Mouse (Mus musculus): ENCODE results near the gene Arhgap30. TPM values are rescaled to one million over a fixed set of nuclear protein-coding genes. Genes with fewer than 3 reads are reported as not detected.

Gene Arhgap30
- polyA plus RNA-seq (2015; fragmentation: Illumina TruSeq; extraction: RNeasy Lipid Tissue Mini Kit (QIAGEN cat#74804); ENCODE audit: insufficient read depth, low read depth, low replicate concordance) = 1.7 TPM

DNA sequence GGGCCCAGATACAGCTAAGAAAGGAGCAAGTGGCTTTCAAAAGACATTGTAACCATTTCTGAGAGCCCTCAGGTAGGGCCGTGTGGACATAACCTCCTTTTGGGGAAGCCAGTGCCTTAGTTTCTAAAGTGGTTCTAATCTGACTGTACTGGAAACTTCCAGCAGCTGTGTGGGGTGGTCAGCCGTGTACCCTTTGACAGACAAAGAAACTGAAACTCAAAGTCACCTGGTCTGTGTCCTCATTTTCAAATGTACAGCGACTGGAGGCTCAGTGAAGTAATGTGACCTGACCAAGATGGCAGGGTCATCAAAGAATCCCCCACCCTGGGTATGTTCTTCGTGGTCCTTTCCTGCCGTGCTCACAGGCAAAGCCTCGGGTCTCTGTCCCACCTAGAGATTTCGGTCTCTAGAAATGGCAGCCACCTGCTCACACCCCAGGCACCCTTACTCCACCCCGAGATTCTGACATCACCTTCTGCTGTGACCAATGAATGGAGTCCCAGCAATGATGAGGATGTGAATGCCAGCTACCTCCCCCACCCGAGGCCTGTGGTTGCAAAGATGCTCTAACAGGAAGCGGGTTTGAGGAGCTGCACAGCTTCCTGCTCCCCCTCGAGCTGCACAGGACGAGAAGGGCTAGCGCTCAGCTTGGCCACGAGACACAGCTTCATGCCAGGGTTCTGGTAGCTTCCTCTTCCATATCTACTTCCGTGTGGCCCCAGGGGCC, at the start of gene Arhgap30:
TSS of gene Arhgap30 (plus strand) at position 579 of the 727 bp plus-strand sequence.

DNA sequence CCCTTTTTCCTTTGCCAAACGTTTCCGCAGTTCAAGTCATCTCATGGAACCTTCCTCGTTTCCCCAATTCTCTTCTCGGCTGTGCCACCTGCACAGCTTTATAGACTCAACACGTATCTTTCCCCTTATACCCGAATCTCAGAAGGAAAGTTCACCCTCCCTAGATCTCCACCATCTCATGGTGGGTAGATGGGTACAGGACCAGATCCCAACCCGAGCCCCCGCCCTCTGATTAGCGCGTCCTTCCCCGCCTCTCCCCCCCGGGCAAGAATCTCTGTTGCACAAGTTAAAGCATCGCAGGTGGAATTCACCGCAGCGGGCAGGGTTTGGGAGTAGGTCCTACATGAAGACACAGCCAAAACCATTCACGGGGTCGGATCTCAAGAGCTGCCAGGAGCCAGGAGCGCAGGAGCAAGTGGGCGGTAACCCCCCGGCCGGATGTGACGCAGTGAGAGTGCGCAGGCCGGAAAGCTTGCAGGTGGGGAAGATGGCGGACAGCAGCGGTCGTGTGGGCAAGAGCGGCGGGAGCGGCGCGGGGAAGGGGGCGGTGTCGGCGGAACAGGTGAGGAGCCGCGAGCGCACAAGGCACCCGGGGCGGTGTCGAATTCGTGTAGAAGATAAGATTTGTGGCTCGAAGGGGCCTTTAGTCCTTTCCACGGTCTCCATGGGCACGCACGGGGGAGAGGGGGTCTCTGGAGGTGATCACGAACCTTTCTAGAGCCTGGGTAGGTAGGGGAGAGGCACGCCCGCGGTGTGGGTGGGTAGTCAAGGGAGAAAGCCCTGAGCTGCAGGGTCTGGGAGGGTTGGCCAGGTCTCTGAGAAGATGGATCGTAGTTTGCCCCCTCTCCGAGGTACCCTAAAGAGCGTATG, 43.3 kb upstream of the Arhgap30 start, which contains the start of the genes Nit1 and Pfdn2:
TSS of gene Nit1 (minus strand) at position 422 of the 870 bp plus-strand sequence.
TSS of gene Pfdn2 (plus strand) at position 446 of the 870 bp plus-strand sequence.

DNA sequence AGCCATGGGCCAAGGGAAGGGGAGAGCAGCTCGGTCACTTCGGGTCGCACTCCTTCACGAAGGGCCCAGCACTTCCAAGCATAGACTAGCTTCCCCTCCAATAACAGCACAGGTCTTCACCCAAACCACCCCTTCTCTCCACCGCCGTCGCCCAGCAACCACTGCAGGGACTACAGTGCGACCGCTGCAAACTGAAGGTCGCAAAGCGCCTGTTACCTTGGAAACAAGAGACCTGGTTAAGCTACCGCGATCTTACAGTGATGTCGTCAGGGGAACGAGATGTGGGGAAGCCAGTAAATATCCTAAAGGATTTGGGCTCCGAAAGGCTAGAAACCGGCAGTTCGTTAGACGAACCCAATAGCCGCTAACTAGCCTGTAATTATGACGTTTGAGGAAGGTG, 28.1 kb upstream of the Arhgap30 start, which contains the start of gene Klhdc9:
TSS of gene Klhdc9 (minus strand) at position 143 of the 400 bp plus-strand sequence.

DNA sequence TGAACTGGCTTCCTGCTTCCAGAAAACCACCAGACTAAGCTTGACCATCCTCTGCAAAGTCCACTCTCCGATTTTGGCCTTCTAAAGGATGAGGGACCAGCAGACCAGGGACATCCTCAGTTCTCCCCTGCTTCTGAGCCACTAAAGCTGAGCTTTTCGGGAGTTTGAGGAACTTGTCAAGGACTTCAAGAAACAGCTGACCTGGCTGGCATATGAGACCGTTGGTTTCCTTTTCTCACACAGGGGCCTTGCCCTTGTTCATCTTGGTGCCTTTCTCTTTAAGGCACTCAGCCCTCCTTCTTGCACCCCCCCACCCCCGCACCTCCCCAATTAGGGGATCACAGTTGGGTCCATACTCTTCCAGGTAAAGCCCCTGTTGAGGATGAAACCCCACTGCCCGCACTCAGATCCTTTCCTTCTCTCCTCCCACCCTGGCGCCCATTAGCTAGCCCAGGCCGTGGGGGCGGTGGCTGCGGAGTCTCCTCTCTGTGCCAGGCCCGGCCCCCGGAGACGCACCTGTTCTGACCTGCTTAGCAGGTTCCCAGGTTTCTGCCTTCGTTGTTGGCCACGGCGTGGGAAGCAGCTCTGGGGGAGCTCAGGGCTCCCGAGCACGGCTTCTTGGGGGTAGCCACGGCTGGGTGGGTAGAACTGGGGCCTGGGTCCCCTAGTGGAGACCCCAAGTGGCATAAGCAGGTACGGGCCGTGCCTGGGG, 18.8 kb upstream of the Arhgap30 start, which contains the start of gene Nectin4:
TSS of gene Nectin4 (plus strand) at position 255 of the 712 bp plus-strand sequence.

DNA sequence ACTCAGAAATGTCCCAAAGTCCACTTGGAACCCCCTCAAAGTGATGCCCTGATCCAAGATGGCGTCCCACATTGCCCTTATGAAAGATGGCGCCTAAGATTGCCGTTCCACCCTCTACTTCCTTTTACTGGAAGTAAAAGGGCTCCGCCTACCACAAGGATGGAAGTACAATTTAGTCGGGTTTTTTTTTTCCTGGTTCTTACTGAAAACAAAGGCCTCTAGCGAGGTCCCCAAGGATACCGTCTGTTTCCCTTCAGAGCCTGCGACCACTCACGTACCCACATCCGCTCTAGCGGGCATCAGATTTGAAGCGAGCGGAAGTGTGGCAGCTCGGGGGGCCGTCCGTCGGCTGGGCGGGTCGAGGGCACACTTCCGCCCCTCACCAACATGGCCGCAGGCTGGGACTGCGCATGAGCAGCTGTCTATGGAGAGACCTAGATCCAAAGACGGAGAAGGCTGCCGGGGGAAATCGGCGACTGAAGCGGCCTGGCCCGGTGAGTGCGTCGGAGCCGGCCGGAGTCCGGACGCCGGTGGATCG, 22.3 kb downstream of the Arhgap30 start, which contains the start of gene Usf1:
TSS of gene Usf1 (plus strand) at position 367 of the 538 bp plus-strand sequence.

DNA sequence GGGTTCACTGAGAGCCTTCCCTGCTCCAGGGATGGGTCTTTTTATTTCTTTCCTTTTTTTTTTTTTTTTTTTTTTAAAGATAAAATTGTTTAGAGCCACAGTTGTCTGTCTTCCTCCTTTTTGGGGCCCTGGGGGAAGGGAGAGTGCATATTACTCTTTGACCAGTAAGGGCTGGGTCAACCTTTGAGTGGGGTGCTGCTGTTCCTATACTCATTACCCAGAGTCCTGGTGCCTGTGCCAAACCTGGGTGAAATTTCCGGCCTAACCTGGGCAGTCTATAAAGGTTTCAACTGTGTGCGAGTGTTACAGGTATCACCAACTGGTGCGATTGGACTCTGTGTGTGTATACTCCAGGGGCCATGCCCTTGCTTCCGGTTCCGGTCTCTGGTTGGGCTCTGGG, 29.9 kb downstream of the Arhgap30 start, which contains the start of gene Tstd1:
TSS of gene Tstd1 (plus strand) at position 213 of the 400 bp plus-strand sequence.

DNA sequence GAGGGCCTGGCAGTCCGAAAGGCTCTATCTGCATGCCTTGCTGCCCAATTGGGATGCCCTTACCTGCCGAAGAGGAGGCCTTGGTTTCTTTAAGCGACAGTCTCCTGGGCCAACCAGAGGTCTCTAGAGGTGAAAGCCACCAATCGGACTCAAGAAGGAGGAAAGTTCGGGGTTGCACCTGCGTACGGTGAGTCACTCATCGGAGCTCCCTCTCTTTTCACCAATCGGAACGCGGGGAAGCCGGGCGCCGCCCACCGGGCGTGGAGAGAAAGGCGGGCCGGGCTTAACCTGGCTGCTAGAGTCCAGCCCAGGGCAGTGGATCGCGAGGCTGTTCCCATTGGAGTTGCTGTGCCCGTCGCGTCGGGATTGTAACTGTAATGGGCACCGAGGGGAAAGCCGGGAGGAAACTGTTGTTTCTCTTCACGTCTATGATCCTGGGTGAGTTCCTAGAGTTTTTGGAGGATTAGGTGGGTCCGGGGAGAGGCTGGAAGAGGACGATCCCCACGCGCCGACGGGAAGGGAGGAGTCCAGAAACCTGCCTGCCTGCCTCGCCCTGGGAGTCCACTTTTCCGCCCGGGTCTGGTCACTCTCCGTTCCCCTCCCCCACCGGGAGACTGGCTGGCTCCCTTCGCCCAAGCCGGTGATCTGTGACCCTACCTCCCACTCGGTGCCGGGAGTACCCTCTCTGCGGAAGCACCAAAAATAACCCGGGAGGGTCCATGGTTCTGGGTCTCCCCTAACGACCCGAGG, 48.7 kb downstream of the Arhgap30 start, which contains the start of gene F11r:
TSS of gene F11r (plus strand) at position 272 of the 750 bp plus-strand sequence.

Other genes with a start within 250 kb of the Arhgap30 start
- 17.8 TPM for gene Sdhc, start 238.4 kb upstream of the Arhgap30 start, polyA plus RNA-seq (2015; fragmentation: Illumina TruSeq; extraction: RNeasy Lipid Tissue Mini Kit (QIAGEN cat#74804); ENCODE audit: insufficient read depth, low read depth, low replicate concordance)
- gene Mpz, start 238.2 kb upstream of the Arhgap30 start, polyA plus RNA-seq (2015; fragmentation: Illumina TruSeq; extraction: RNeasy Lipid Tissue Mini Kit (QIAGEN cat#74804); ENCODE audit: insufficient read depth, low read depth, low replicate concordance) = 1.4 TPM
- 10.0 TPM for gene Pcp4l1, start 192.7 kb upstream of the Arhgap30 start, polyA plus RNA-seq (2015; fragmentation: Illumina TruSeq; extraction: RNeasy Lipid Tissue Mini Kit (QIAGEN cat#74804); ENCODE audit: insufficient read depth, low read depth, low replicate concordance)
- not detected for gene Nr1i3, start 175.0 kb upstream of the Arhgap30 start, polyA plus RNA-seq (2015; fragmentation: Illumina TruSeq; extraction: RNeasy Lipid Tissue Mini Kit (QIAGEN cat#74804); ENCODE audit: insufficient read depth, low read depth, low replicate concordance)
- gene Tomm40l, start 166.4 kb upstream of the Arhgap30 start, polyA plus RNA-seq (2015; fragmentation: Illumina TruSeq; extraction: RNeasy Lipid Tissue Mini Kit (QIAGEN cat#74804); ENCODE audit: insufficient read depth, low read depth, low replicate concordance) = 19.5 TPM
- gene Apoa2, start 163.9 kb upstream of the Arhgap30 start, polyA plus RNA-seq (2015; fragmentation: Illumina TruSeq; extraction: RNeasy Lipid Tissue Mini Kit (QIAGEN cat#74804); ENCODE audit: insufficient read depth, low read depth, low replicate concordance) = not detected
- 14.0 TPM for gene Fcer1g, start 154.6 kb upstream of the Arhgap30 start, polyA plus RNA-seq (2015; fragmentation: Illumina TruSeq; extraction: RNeasy Lipid Tissue Mini Kit (QIAGEN cat#74804); ENCODE audit: insufficient read depth, low read depth, low replicate concordance)
- gene Adamts4, start 138.5 kb upstream of the Arhgap30 start, polyA plus RNA-seq (2015; fragmentation: Illumina TruSeq; extraction: RNeasy Lipid Tissue Mini Kit (QIAGEN cat#74804); ENCODE audit: insufficient read depth, low read depth, low replicate concordance) = 0.94 TPM
- gene Ndufs2, start 137.6 kb upstream of the Arhgap30 start, polyA plus RNA-seq (2015; fragmentation: Illumina TruSeq; extraction: RNeasy Lipid Tissue Mini Kit (QIAGEN cat#74804); ENCODE audit: insufficient read depth, low read depth, low replicate concordance) = 77.8 TPM
- 14.4 TPM for gene B4galt3, start 118.6 kb upstream of the Arhgap30 start, polyA plus RNA-seq (2015; fragmentation: Illumina TruSeq; extraction: RNeasy Lipid Tissue Mini Kit (QIAGEN cat#74804); ENCODE audit: insufficient read depth, low read depth, low replicate concordance)
- gene Ppox, start 107.8 kb upstream of the Arhgap30 start, polyA plus RNA-seq (2015; fragmentation: Illumina TruSeq; extraction: RNeasy Lipid Tissue Mini Kit (QIAGEN cat#74804); ENCODE audit: insufficient read depth, low read depth, low replicate concordance) = 18.2 TPM
- 16.4 TPM for gene Usp21, start 101.0 kb upstream of the Arhgap30 start, polyA plus RNA-seq (2015; fragmentation: Illumina TruSeq; extraction: RNeasy Lipid Tissue Mini Kit (QIAGEN cat#74804); ENCODE audit: insufficient read depth, low read depth, low replicate concordance)
- gene Ufc1, start 93.9 kb upstream of the Arhgap30 start, polyA plus RNA-seq (2015; fragmentation: Illumina TruSeq; extraction: RNeasy Lipid Tissue Mini Kit (QIAGEN cat#74804); ENCODE audit: insufficient read depth, low read depth, low replicate concordance) = 42.1 TPM
- 12.2 TPM for gene Dedd, start 59.8 kb upstream of the Arhgap30 start, polyA plus RNA-seq (2015; fragmentation: Illumina TruSeq; extraction: RNeasy Lipid Tissue Mini Kit (QIAGEN cat#74804); ENCODE audit: insufficient read depth, low read depth, low replicate concordance)
- gene Nit1, start 43.3 kb upstream of the Arhgap30 start, polyA plus RNA-seq (2015; fragmentation: Illumina TruSeq; extraction: RNeasy Lipid Tissue Mini Kit (QIAGEN cat#74804); ENCODE audit: insufficient read depth, low read depth, low replicate concordance) = 13.2 TPM
- 9.1 TPM for gene Pfdn2, start 43.3 kb upstream of the Arhgap30 start, polyA plus RNA-seq (2015; fragmentation: Illumina TruSeq; extraction: RNeasy Lipid Tissue Mini Kit (QIAGEN cat#74804); ENCODE audit: insufficient read depth, low read depth, low replicate concordance)
- gene Klhdc9, start 28.2 kb upstream of the Arhgap30 start, polyA plus RNA-seq (2015; fragmentation: Illumina TruSeq; extraction: RNeasy Lipid Tissue Mini Kit (QIAGEN cat#74804); ENCODE audit: insufficient read depth, low read depth, low replicate concordance) = not detected
- gene Nectin4, start 18.9 kb upstream of the Arhgap30 start, polyA plus RNA-seq (2015; fragmentation: Illumina TruSeq; extraction: RNeasy Lipid Tissue Mini Kit (QIAGEN cat#74804); ENCODE audit: insufficient read depth, low read depth, low replicate concordance) = 0.87 TPM
- gene Usf1, start 22.4 kb downstream of the Arhgap30 start, polyA plus RNA-seq (2015; fragmentation: Illumina TruSeq; extraction: RNeasy Lipid Tissue Mini Kit (QIAGEN cat#74804); ENCODE audit: insufficient read depth, low read depth, low replicate concordance) = 36.3 TPM
- gene Tstd1, start 29.9 kb downstream of the Arhgap30 start, polyA plus RNA-seq (2015; fragmentation: Illumina TruSeq; extraction: RNeasy Lipid Tissue Mini Kit (QIAGEN cat#74804); ENCODE audit: insufficient read depth, low read depth, low replicate concordance) = 12.7 TPM
- 23.8 TPM for gene F11r, start 48.6 kb downstream of the Arhgap30 start, polyA plus RNA-seq (2015; fragmentation: Illumina TruSeq; extraction: RNeasy Lipid Tissue Mini Kit (QIAGEN cat#74804); ENCODE audit: insufficient read depth, low read depth, low replicate concordance)
- 1.1 TPM for gene Alyref2, start 114.5 kb downstream of the Arhgap30 start, polyA plus RNA-seq (2015; fragmentation: Illumina TruSeq; extraction: RNeasy Lipid Tissue Mini Kit (QIAGEN cat#74804); ENCODE audit: insufficient read depth, low read depth, low replicate concordance)
- not detected for gene Itln1, start 146.3 kb downstream of the Arhgap30 start, polyA plus RNA-seq (2015; fragmentation: Illumina TruSeq; extraction: RNeasy Lipid Tissue Mini Kit (QIAGEN cat#74804); ENCODE audit: insufficient read depth, low read depth, low replicate concordance)
- not detected for gene Cd244a, start 170.2 kb downstream of the Arhgap30 start, polyA plus RNA-seq (2015; fragmentation: Illumina TruSeq; extraction: RNeasy Lipid Tissue Mini Kit (QIAGEN cat#74804); ENCODE audit: insufficient read depth, low read depth, low replicate concordance)
- gene Ly9, start 218.5 kb downstream of the Arhgap30 start, polyA plus RNA-seq (2015; fragmentation: Illumina TruSeq; extraction: RNeasy Lipid Tissue Mini Kit (QIAGEN cat#74804); ENCODE audit: insufficient read depth, low read depth, low replicate concordance) = not detected